Mouse (Mus musculus): ENCODE results near the gene Mesp2. TPM values are rescaled to one million over a fixed set of nuclear protein-coding genes. Genes with fewer than 3 reads are reported as not detected.
"Not testable (repeated sequence)": the region's sequence is repeated elsewhere in the genome, so short reads cannot be mapped to it uniquely, and the experiment has no call there.

Gene Mesp2
- total RNA-seq (2021) = not detected
- long read RNA-seq, experiment 1, partial matches to known transcripts = 0 of 1 reads
- long read RNA-seq, experiment 1, other reads (novel, unspliced or antisense) = 0 of 1 reads
- long read RNA-seq, experiment 2 = 0 reads

DNA sequence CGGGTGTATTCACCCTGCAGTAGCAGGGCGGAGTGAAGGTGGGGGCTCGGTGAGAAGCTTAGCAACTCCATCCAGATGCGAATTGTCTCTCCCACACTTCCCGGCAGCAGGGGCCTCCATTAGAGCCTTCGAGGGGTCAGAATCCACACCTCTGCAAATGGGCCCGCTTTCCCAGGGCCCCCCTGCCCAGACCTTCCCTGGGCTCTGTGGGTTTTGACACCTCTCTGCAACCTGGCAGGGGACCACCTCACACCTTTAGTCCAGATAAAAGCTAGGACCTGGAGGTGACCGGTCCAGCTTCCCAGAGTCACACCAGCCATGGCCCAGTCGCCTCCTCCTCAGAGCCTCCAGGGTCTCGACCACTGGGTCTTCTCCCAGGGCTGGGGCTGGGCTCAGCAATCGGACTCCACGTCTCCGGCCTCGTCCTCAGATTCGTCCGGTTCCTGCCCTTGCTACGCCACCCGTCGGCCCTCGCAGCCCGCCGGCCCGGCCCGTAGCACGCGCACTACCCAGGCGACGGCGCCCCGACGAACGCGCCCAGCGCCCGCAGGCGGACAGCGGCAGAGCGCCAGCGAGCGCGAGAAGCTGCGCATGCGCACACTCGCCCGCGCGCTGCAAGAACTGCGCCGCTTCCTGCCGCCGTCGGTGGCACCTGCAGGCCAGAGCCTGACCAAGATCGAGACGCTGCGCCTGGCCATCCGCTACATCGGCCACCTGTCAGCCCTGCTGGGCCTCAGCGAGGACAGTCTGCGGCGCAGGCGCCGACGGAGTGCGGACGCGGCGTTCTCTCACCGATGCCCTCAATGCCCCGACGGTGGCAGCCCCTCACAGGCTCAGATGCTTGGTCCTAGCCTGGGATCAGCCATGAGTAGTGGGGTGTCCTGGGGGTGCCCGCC is at the start of gene Mesp2:
Gene Mesp2, plus strand, starts transcription at position 117 of the 896 bp plus-strand sequence.
- DNase-seq (ENCODE audit: low spot score) = peak; percentile 41

DNA sequence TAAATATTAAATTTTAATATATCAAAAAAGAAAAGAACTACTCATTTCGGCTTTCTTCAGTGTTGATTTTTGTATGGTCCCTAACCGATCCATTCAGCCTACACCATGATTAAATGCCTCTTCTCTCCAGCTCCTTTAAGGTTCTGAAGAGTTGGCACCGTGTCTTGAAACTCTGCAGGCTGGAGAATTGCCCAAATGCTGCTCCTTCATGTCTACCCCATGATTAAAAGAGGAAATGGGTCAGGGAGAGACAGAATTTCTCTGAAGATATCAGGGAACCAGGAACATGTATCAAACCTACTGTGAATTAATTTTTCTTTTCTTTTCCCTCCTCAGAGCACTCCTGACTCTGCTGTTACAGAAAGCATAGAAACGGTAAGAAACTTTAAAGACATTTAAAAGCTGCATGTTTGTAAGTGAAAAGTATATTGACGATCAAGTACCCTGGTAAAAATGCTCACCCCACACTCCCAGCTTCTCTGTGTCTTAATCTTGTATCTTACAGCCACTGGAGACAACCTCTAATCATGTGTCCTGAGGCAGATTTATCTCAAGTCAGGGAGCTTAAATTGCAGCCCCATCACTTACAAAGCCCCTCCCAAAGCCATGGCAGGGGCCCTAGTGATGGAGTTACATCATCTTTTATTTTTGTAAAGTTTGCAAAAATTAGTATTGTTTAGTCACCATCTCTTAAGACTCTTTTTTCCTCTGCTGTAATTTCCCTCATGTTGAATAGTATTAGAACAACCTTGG is 49.2 kb upstream of the Mesp2 start:
- DNase-seq (ENCODE audit: low spot score) = no peak

DNA sequence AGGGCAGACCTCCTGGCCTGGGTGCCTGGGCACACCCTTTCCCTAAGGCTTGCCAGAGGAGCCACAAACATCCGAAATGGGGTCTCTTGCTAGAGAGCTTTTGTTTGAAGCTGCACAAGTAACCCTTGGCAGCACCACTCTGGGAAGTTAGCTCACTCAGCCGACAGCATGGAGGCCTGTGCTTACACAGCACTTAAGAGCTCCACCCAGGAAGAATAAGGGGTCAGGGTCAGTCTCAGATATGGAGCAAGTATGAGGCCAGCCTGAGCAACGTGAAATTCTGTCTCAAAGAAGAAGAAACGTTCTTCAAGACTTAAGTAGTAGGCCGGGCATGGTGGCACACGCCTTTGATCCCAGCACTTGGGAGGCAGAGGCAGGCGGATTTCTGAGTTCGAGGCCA is 48.4 kb upstream of the Mesp2 start:
- DNase-seq (ENCODE audit: low spot score) = no peak

DNA sequence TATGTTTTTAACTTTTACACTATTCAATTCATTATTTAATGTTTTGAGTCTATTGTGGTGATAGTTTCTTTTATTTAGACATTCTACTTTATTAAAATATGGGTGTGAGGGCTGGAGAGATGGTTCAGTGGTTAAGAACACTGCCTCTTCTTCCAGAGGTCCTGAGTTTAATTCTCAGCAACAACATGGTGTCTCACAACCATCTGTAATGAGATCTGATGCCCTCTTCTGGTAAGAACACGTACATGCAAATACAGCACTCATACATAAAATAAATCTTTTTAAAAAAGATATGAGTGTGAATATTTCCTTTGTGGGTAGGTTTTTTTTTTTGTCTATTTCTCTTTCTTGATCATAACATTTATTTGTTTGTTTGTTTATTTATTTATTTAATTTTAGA is 44.5 kb upstream of the Mesp2 start:
- DNase-seq (ENCODE audit: low spot score) = no peak

DNA sequence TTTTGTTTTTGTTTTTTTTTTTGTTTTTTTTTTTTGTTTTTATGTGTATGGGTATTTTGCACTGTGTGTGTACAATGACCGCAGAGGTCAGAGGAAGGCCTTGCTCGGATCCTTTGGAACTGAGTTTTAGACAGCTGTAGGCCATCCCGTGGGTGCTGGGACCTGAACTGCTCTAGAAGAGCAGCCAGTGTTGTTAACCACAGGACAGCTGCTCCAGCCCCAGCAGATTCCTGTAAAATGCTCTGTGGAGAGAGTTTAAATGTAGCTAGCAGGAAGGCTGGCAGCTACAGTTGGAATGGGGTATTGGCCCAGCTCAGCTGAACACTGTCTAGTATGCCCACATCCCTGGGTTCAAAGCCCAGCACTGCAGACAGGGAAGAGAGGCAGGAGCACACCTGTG is 40.9 kb upstream of the Mesp2 start:
- DNase-seq (ENCODE audit: low spot score) = no peak

DNA sequence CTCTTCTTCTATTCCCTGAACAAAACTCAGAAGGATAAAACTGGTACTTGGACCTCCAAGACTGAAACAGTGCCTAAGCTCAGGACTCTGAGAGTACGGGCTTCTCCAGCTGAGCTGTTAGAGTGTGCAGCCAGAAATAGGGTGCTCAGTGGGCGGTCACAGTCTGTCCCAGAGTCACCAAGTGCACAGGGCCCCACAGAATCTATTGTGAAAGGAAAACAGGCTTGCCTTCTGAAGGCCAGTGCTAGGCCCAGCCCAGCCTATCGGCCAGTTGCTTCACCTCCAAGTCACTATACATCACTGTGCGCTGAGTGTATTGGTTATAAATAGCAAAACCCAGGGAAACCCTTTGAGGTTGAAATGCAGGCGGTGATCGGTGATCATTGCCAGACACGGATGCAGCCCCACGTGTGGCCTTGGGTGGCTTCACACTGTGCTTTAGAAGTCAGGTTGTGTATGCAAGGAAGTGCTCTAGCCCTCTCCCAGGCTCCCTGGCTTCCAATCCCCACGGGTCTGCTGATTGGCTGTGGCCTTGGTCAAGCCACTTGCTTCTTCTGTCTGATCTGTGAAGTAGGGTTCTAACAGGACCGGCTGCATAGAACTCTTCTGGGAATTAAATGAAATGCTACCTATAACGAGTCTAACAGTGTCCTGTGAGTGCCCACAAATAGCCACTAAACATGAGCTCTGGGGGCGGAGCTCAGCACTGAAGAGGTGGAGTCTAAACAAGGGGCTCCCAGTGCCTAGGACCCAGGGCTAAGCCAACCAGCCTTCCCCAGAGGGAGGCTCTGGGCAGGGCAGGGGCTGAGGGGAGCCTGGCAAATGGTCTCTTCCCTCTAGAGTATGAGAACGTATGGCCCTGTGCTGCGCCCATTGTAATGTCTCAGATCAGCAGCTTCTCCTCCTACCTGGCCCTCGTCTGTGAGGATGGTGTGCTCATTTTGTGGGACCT is 38.7 kb upstream of the Mesp2 start:
- no peak for DNase-seq (ENCODE audit: low spot score)

DNA sequence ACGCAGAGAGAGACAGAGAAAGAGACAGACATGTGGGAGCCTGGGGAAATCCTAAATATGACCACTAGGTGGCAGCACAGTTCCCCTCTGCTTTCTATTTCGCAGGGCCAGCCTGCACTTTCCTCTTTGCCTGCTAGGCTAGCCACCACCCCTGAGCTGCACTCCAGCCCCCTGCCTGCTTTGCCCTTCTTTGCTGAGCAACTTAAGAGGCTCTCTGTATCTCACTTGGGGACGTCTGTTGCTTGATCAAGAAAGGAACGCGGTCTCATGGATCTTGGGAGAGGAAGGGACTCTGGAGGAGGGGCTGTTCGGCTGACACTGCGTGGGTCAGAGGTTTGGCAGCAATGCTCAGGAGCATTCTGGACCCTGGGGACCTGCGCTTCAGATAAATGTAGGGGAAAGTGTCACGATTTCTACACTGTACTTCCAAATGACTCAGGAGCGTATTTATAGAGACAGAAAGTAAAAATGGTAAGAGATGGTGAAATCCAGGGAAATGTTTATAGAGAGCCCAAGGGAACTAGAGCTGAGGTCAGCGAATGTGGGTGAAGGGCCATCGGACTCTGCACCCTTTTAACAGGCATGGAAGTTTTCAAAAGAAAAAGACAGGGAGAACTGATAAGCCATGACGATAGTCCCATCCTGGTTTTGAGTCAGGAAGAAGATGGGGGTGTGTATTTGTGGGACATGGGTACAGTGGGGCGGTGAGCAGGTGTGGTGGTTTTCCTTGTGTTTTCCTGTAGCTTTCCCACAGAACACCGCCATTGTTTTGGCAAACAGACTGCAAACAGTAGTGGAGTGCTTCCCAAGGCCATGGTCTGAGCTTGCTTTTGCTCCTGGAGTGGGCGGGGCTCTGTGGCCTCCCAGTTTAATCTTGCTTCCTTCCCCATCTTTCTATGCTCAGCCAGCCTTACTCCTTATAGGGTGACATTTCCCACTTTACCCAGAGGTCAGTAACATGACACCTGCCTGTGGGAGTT is 29.6 kb upstream of the Mesp2 start:
- DNase-seq (ENCODE audit: low spot score) = peak; percentile 79

DNA sequence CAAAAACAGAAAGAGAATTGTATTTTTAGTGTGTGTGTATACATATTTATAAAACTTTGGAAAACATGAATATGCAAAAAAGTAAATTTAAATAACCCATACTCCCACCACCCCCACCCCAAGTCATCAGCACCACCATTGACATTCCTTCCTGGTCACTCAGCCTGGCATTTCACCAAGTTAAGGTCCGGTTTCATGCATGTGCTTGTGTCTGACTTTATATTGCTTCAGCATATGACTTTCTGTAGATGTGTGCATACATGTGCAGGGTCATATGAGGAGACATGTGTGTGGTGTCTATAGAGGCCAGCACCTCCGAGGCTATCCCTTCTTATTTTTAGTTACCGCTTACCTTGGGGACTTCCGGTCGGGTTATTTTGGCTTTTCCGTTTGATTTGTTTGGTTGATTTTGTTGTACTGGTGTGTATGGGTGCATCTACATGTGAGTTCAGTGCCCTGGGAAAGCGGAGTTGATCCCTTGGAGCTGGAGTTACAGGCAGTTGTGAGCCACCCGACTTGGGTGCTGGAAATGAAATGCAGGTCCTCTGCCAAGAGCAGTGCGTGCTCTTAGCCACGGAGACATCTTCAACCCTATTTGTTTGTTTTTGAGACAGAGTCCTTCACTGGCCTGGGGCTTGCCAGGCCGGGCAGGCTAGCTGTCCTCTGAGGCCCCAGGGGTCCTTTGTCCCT is 28.6 kb upstream of the Mesp2 start:
- no peak for DNase-seq (ENCODE audit: low spot score)

DNA sequence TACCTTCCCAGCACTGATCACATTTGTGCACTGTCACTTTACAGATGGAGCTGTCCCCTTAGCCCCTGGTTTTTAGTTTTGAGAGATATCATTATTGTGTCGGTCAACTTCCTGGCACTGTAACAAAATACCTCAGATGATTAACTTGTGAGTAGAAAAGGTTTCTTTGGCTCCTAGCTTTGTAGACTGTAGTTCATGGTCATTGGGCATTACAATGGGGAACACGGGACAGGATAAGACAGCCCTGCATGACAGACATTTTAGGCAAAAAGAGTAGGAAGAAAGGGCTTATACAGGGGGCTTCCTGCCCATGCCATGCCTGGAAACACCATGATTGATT is 28.0 kb upstream of the Mesp2 start:
- DNase-seq (ENCODE audit: low spot score) = no peak

DNA sequence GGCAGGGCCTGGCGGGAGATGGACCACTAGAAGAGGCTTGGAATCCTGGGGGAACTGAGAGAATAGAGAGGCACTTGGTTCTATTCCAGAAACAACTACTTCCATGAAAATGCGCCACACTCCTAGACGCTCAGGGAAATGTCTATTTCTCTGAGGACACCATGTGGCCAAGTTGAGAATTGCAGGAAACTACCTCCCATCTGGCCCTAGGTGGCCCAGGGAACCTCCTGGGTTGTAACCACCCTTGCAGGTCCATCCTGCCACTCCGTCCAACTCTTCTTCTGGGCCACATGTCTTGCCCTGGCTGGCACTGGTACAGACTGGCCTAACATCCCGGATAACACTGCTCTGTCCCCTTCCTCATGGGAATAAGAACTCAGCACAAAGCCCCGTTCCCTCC is 24.2 kb upstream of the Mesp2 start:
- peak; percentile 77 for DNase-seq (ENCODE audit: low spot score)

DNA sequence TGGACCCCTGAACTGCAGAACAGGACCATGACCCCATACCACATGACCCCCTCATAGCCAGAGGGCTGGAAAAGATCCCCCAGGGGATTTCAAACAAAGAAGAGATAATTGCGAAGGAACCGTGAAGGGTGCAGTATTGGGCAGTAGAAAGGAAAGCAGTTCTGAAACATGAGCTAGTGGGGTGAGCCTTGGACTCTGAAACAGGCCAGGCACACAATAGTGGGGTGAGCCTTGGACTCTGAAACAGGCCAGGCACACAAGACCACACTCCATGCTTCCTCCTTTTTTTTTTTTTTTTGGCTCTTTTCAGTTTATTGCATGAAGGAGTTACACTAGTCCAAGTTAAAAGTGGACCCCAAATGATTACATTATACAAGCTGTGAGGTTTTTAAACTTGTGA is 20.7 kb upstream of the Mesp2 start:
- not testable (repeated sequence) for DNase-seq (ENCODE audit: low spot score)

DNA sequence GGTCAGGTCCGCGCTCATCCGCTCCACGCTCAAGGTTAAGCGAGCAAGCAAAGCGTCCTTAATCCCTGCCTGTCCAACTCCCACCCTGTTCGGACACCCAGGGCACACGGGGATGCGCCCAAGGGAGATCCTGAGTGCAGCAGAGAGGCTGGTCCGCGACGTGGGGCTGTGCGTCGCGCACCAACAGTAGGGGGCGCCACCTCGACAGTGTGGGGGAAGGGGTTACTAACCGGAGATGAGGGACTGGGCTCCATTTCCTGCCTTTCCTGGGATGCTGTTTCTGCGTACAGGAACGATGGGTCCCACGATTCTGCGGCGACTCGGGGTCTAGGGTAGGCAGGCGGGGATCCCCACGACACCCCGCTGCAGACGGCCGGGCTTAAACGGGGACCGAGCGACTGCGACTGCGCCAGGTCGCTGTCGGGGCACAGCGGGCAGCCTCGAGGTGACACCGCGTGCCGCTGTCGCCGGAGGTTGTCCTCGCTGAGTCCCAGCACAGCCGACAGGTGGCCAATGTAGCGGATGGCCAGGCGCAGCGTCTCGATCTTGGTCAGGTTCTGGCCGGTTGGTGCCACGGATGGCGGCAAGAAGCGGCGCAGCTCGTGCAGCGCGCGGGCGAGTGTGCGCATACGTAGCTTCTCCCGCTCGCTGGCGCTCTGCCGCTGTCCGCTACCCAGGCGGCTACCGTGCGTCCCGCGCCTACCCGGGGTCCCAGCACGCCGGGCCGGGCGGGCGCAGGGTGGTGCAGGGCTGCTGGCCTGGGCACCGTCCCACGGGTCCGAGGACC is 17.7 kb upstream of the Mesp2 start:
- DNase-seq (ENCODE audit: low spot score) = no peak

DNA sequence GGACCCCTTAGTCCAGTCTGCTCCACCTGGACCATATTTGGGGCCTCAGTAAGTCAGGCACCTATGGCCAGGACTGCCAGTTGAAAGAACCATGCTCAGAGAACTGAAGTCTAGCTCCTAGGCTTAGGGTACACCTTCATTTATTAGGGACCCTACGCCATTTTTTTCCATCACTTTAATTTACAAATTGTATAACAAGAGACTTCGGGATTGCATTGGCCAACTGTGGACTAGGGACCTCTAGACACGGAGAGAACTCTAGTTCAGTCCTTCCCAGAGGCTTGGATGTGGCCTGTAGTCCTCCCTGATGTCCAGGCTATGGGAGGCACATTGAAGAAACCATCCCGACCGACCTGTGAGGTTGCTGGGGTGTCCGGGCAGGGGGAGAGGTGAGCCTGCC is 16.8 kb upstream of the Mesp2 start, which contains the start of gene Mesp1:
Gene Mesp1, minus strand, starts transcription at position 101 of the 400 bp plus-strand sequence.
- DNase-seq (ENCODE audit: low spot score) = no peak

DNA sequence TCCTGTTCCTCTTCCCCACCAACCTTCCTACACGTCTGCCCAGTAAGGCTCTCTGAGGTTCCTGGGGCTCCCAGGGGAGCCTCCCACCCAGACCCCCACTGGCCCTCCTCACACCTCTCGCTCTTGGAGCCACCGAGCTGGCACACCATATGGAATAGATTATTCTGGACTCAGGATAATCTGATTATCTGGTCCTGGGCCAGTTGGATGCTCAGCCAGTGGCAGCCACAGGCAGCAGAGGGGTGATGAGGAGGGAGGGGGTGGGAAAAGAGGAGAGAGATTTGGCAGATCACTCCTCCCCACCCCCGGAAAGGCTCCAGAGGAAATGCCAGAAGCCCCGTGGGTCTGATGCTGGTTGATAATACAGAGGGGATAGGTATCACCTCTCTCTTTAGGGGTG is 11.9 kb upstream of the Mesp2 start:
- no peak for DNase-seq (ENCODE audit: low spot score)

DNA sequence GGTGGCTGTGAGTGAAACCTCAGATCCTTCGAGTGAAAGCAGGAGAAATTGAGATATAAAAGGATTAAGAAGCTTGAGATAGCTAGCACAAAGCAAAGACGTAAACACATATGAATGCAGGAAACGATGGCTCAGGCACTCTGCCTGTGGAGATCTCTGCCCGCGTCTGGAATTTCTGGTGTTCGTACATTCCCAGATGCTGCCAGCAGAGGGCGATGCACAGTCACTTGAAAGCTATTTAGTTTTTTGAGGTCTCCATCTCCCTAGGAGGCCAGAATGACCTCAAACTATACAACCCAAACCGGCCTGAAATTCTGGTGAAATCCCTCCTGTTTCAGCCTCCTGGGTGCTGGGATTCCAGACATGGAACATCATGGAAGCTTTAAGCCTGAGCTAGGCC is 11.5 kb upstream of the Mesp2 start:
- peak; percentile 80 for DNase-seq (ENCODE audit: low spot score)

DNA sequence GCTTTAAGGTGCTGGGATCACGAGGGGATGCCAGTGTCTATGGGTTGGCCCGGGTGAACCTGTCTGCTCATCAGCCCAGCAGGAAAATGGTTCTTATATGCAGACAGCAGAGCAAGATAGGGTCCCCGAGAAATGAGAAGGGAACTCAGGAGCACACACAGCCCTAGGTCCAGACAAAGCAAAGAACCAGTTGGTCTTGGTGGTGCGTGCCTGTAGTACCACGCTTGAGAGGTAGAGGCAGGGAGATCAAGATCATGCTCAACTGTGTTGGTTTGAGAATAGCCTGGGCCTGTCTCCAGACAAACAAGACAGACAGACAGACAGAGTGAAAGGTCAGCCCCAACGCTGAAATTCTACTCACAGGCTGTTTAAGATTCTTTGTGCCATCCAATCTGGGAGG is 11.0 kb upstream of the Mesp2 start:
- no peak for DNase-seq (ENCODE audit: low spot score)

DNA sequence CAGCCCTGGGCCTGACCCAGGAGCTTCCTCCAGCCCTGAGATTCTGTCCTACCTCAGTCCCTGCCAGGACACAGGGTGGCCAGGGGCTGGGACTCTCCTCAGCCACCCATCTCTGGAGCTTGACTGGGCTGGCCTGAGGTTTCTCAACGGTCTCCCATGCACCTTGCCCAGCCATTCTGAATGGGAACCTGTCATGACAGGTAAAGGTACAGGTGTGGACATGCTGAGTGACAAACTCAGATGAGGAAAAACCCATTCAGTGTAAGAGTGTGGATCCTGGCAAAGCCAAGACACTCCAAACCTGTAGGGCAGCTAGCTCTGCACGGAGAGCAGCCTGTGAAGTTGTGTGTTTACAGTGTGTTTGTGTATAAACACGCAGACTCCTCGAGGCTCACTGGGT is 10.2 kb upstream of the Mesp2 start:
- DNase-seq (ENCODE audit: low spot score) = no peak

DNA sequence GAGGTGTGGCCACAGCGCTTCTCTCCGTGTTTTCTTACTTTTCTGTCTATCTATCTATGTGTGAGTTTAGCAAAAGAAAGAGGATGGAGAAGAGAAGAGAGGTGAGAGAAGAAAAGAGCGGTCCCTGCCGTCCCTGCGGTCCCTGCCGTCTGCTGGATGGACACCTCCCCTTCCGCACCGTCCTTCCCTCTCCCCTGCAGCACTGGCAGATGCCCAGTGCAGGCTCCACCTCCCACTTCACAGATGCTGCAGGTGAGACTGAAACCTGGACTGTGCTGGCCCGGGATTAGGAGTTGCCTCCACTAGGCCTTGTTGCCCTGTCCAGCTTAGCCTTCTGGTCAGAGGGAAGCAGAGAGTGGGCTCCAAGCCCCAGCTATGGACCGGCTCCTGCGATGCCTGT is 9.1 kb upstream of the Mesp2 start:
- DNase-seq (ENCODE audit: low spot score) = no peak

DNA sequence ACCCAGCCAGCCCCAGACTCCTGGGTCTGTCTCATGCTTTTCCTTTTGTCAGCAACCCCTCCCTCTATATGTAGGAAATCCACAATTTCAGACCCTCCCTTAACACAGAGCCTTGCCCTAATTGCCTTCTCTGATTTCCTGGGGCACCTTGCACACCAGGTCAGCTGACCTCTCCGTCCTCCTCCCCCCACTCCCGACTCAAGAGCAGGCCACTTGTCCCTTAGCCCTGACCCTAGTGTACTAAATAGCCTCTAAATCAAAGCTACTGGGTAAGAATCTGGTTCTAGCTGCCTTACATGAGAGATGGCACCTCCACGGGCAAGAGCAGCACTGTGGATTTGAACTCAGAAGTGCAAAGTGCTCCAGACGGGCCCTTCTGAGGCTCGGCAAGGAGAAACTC is 8.5 kb upstream of the Mesp2 start:
- no peak for DNase-seq (ENCODE audit: low spot score)

All from gastrocnemius, adult 18-20 months (tissue).